Mouse (Mus musculus): ENCODE measurements around the gene Spock2. TPM values are rescaled to one million over a fixed set of nuclear protein-coding genes. Genes with fewer than 3 reads are reported as not detected.
"Not testable (repeated sequence)": the region's sequence is repeated elsewhere in the genome, so short reads cannot be mapped to it uniquely, and the experiment has no call there.

Gene Spock2
- polyA plus RNA-seq, 1 experiment = 63.9 TPM

DNA sequence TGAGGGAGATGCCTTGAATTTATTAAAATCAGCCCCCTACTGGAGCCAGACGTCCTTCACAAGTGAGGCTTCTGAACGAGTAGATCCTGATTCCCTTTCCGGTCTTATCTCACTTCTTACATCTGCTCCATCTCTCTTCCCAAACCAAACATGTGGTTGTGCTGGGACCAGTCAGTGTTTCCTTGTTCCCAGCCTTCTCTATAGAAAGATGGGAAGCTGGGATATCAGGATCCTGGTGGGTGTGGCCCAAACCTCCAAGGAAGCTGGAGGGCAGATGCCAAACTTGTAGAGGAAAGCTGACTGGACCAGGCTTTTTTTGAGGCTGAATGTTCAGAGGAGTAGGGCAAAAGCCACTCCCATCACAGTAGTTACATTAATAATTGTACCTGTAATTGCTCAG lies 68.5 kb downstream of the Spock2 start:
- no peaks in the 10 kb centered on the region for H3K36me3 ChIP-seq (ENCODE audit: control insufficient read depth, insufficient read depth, low read length)
- H3K27ac ChIP-seq (ENCODE audit: control insufficient read depth, insufficient read depth, low read depth, low read length) = no peak overlapping the region
- H3K4me1 ChIP-seq (ENCODE audit: control insufficient read depth, insufficient read depth, low read length) = no peaks in the 10 kb centered on the region
- no peak overlapping the region for H3K4me3 ChIP-seq (ENCODE audit: control insufficient read depth, low read depth, low read length)
- TF ChIP-seq CTCF (IDR thresholded peaks at IDR 0.05; ENCODE audit: control insufficient read depth, insufficient read depth, insufficient replicate concordance, low read depth, low read length) (no peak), POLR2A (IDR thresholded peaks at IDR 0.05; ENCODE audit: control insufficient read depth, low read depth, low read length) (no peak)
- H3K27me3 ChIP-seq (ENCODE audit: control insufficient read depth, insufficient read depth, low read length) = no peaks in the 10 kb centered on the region

DNA sequence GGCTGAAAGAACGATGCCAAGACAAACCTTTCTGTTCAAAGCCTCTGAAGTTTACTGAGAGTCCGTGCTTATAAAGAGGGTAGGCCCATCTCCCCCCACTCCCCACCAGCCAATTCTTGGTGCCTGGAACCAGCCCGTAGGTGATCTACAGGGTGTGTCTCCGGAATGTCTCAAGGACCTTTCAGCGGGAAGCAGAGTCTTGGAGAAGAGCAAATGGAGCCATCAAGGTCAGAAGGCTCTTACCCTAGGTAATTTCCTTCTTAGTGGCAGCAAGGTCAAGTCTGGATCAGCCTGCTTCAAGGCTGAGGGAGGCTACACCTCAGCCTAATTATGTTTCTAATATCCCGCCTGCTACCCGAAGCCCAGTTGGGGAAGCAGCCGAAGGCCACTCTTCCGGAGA lies 69.3 kb downstream of the Spock2 start:
- not testable (repeated sequence) for H3K36me3 ChIP-seq (ENCODE audit: control insufficient read depth, insufficient read depth, low read length); H3K4me3 ChIP-seq (ENCODE audit: control insufficient read depth, low read depth, low read length); H3K27ac ChIP-seq (ENCODE audit: control insufficient read depth, insufficient read depth, low read depth, low read length); H3K4me1 ChIP-seq (ENCODE audit: control insufficient read depth, insufficient read depth, low read length); H3K27me3 ChIP-seq (ENCODE audit: control insufficient read depth, insufficient read depth, low read length)

Other genes starting within 250 kb of the Spock2 start
- gene Dnajb12, start 226.7 kb upstream of the Spock2 start, polyA plus RNA-seq (2012; rRNA removed) = 47.0 and 47.7 TPM in 2 replicates
- gene Ddit4, start 154.4 kb upstream of the Spock2 start, polyA plus RNA-seq (2012; rRNA removed) = 19.9 and 23.0 TPM in 2 replicates
- 97.0 and 99.2 TPM in 2 replicates for gene Ascc1, start 103.4 kb upstream of the Spock2 start, polyA plus RNA-seq (2012; rRNA removed)
- 41.3 and 42.5 TPM in 2 replicates for gene Anapc16, start 103.1 kb upstream of the Spock2 start, polyA plus RNA-seq (2012; rRNA removed)
- gene Chst3, start 113.0 kb downstream of the Spock2 start, polyA plus RNA-seq (2012; rRNA removed) = 0.34 and 0.52 TPM in 2 replicates
- gene Psap, start 171.4 kb downstream of the Spock2 start, polyA plus RNA-seq (2012; rRNA removed) = 235 and 280 TPM in 2 replicates
- 2.3 and 3.0 TPM in 2 replicates for gene Vsir, start 240.6 kb downstream of the Spock2 start, polyA plus RNA-seq (2012; rRNA removed)